Mouse (Mus musculus): ENCODE data around the gene Tcstv1.
"Not testable (repeated sequence)": the region's sequence is repeated elsewhere in the genome, so short reads cannot be mapped to it uniquely, and the experiment has no call there.

DNA sequence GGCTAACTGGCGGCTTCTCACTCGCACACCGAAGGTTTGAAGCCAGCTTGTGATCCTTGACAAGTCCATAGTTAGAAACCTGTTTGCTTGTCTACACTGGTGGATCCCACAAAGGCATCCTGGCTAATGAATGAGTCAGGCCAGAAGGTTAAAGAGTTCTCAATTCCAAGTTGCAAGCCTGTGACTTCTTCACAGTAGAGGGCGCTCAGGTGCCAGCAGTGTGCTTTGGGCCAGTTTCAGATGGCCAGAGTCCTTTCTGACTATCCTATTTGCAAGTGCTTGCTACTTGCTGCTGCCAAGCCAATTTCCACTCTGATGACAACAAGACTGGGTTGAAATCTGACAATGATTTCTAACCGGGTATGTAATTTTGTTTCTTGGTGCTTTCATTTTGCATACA, 4.0 kb upstream of the Tcstv1 start:
- not testable (repeated sequence) for TF ChIP-seq POLR2A (IDR thresholded peaks at IDR 0.05; ENCODE audit: insufficient read length, low read depth); SRF (IDR thresholded peaks at IDR 0.05; ENCODE audit: control insufficient read depth, insufficient read length, low read depth); MYOD1 (IDR thresholded peaks at IDR 0.05; ENCODE audit: control insufficient read depth in 1 of 3, insufficient read length in 2 of 3, low read depth in 2 of 3); MAX (IDR thresholded peaks at IDR 0.05; ENCODE audit: low read depth); POLR2AphosphoS2 (IDR thresholded peaks at IDR 0.05; ENCODE audit: insufficient read length, low read depth)

Data from myocyte (in vitro differentiated cells).